In the genomic region with DNA sequence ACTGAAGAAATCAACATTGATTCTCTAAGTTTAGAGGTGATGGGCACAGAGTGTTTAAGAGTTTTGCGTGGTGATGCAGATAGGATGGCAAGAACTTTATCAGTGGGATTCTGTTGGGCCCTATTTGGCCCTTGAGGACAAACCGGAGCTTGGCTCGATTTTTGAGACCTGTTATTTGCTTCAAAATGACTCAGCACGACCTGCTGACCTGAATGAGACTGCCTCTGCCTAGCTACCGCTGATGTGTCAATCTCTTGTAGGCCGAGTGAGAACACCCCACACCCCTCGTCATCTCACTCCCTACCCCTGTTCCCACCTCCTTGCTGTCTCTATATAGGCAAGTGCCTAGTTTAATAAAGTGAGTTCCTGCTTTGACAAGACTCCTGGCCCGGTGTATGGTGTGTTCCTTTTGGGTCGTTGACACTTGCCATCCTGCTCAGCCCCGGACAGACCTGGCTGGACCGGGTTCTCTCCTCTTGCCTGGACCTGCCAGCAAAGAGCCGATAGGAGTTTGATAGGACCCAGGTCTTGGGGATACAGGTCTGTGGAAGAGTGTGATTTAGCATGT, we compare ENCODE assay signal across 27 mouse cellular contexts. TPM values are rescaled to one million over a fixed set of nuclear protein-coding genes. Genes with fewer than 3 reads are reported as not detected.
"Had no signal": no experiment of that assay in that cellular context is flagged by ENCODE, and none has a peak within 500 bp of the region (broad histone marks: within the 10 kb centered on the region; RNA-seq: fewer than 3 reads in every experiment).

No protein-coding gene starts in this region.

- H3K4me1 ChIP-seq: embryonic facial prominence, embryonic 12.5 days had no signal

- DNase-seq: cerebellum, adult 8-10 months; cerebellum, adult 9-10 months; cerebellum, adult 9-11 months; cerebellum, postnatal 10 days; cerebellum, postnatal 14 days; cerebellum, postnatal 25 days; cerebellum, postnatal 36 days; embryo, embryonic 11 days; forebrain, postnatal 0 days; gastrocnemius, adult 2 months; gastrocnemius, postnatal 10 days; gastrocnemius, postnatal 14 days; gastrocnemius, postnatal 25 days; gastrocnemius, postnatal 36 days; heart, adult 11 months; heart, adult 18-20 months; heart, adult 2 months had no signal

- H3K36me3 ChIP-seq: embryonic facial prominence, embryonic 12.5 days; embryonic facial prominence, embryonic 13.5 days; embryonic facial prominence, embryonic 15.5 days; forebrain, embryonic 10.5 days; forebrain, embryonic 12.5 days; forebrain, embryonic 15.5 days had no signal

- H3K27me3 ChIP-seq: embryonic facial prominence, embryonic 12.5 days; embryonic facial prominence, embryonic 13.5 days; embryonic facial prominence, embryonic 15.5 days; forebrain, embryonic 12.5 days; forebrain, embryonic 13.5 days; forebrain, embryonic 15.5 days had no signal

- ATAC-seq: forebrain, embryonic 13.5 days; forebrain, embryonic 14.5 days; forebrain, embryonic 15.5 days; forebrain, embryonic 16.5 days; forebrain, postnatal 0 days had no signal

- H3K27ac ChIP-seq: embryonic facial prominence, embryonic 12.5 days; embryonic facial prominence, embryonic 13.5 days; embryonic facial prominence, embryonic 15.5 days; forebrain, embryonic 10.5 days; forebrain, embryonic 12.5 days; forebrain, embryonic 13.5 days; gastrocnemius, adult 2 months; heart, adult 2 months had no signal

- H3K9ac ChIP-seq: embryonic facial prominence, embryonic 12.5 days; embryonic facial prominence, embryonic 13.5 days; embryonic facial prominence, embryonic 15.5 days; forebrain, embryonic 12.5 days; forebrain, embryonic 13.5 days; forebrain, embryonic 15.5 days; forebrain, postnatal 0 days had no signal

- H3K4me2 ChIP-seq: embryonic facial prominence, embryonic 12.5 days; embryonic facial prominence, embryonic 13.5 days; embryonic facial prominence, embryonic 15.5 days; forebrain, embryonic 12.5 days; forebrain, embryonic 13.5 days; forebrain, embryonic 15.5 days had no signal

- H3K9me3 ChIP-seq: embryonic facial prominence, embryonic 13.5 days; embryonic facial prominence, embryonic 15.5 days; forebrain, embryonic 13.5 days; forebrain, embryonic 15.5 days had no signal

- H3K4me3 ChIP-seq: embryonic facial prominence, embryonic 12.5 days; embryonic facial prominence, embryonic 13.5 days; embryonic facial prominence, embryonic 15.5 days; erythroblast, embryonic 14.5 days; forebrain, embryonic 10.5 days; forebrain, embryonic 12.5 days; forebrain, embryonic 13.5 days; forebrain, embryonic 15.5 days; gastrocnemius, adult 2 months; heart, adult 2 months had no signal

RNA-seq across cellular contexts. Expression of a gene that starts 28.4 kb away (rescaled TPM):
- polyA plus RNA-seq: erythroblast, embryonic 14.5 days had no signal
